Mouse (Mus musculus) gonadal fat pad, adult 2 months (tissue): ENCODE results near the gene Rhog. TPM values are rescaled to one million over a fixed set of nuclear protein-coding genes. Genes with fewer than 3 reads are reported as not detected.
"Not testable (repeated sequence)": the region's sequence is repeated elsewhere in the genome, so short reads cannot be mapped to it uniquely, and the experiment has no call there.

Source experiments
- DNase-seq: peaks from one replicate; pipeline ENCODE4 v3.0.0-alpha.2; 2012; ENCODE audit warnings: low read depth
- polyA plus RNA-seq: library from polyadenylated mRNA; depleted of rRNA; stranded (reverse); fragments of >200 nt; gene quantifications from 2 replicates; pipeline ENCODE4 v1.2.3, GENCODE M21; 2012; rRNA removed

The Rhog gene
- 47.5 and 55.5 TPM in 2 replicates for polyA plus RNA-seq

DNA sequence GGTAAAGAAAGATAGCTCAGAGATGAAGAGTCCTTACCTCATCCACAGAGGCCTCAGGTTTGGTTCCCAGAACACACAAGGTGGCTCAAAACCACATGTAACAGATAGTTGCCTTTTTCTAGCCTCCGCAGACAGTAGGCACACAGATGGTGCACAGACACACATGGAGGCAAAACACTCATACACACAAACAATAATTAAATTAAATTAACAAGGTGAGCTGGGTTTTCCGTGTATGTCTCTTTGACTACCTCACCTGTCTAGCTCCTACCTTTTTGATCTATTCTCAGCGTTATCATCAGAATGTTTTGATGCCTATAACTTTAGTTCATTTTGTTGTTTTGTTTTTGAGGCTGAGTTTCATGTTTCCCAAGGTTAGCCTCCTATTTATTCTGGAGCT, at the start of gene Rhog:
Rhog (minus strand) TSS at position 101 of the 400 bp plus-strand sequence.
- no peak for DNase-seq

DNA sequence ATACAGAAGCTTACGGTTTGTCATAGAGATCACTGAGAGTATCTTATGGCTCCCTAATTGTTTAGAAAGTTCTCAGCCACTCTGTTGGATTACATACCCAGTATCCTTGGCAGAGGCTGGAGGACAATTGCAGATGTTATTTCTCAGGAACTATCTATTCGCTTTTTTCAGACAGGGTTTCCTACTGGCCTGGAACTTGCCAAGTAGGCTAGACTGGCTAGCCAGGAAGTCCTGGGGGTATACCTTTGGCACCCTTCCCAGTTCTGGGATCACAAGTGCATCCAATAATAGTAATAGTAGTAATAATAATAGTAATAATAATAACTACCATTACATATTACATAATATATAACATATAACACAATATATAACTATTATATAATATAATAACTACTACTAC, 49.7 kb upstream of the Rhog start:
- DNase-seq: no peak

DNA sequence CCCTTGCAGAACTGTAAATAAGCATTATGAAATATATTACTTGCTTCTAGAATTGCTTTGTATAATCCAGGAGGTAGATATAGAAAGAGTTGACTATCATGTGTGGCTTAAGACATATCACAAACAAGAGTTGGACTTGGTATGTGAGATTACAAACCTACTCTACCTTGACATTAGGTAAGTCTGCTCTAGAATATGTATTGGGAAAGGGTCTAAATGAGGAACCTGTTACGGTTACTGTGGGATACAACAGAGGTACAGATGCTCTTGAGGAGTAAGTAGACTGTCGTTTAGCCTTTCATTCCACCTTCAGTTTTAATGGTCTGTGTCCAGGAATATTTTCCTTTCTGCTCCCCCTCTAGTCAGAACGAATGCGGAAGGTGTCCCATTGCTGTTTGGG, 46.6 kb upstream of the Rhog start:
- no peak for DNase-seq

DNA sequence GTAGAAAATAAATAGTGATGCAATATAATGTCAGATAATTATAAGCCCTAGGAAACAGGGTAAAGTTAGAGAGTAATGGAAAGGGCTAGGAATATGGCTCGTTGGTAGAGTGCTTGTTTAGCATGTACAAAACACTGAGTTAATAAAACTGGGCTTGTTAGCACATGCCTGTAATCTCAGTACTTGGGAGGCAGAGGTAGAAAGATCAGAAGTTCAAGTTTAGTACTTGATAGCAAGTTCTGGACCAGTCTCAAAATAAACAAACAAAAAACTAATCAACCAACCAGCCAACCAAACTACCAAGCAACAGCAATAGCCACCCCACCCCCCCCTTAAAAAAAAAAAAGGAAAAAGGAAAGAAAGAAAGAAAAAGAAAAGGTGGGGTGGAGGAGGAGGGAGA, 44.9 kb upstream of the Rhog start:
- DNase-seq: no peak

DNA sequence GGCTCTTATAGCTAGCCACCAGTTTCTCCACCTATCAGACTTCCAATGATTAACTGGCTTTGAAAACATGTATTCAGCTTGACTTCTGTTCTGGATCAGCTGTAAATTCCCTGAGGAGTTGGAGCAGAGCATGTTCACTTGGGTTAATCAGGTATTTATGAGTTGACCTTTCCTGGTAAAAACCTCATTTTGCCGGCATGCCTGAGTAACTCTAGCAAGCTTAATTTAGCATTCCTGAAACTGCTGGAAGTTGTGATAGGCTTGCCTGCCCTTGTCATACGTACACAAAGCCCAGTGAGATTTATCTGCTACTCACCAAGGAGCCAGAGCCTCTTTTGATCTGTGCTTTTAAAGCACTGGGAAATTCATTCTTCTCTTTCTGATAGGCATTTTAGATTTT, 37.4 kb upstream of the Rhog start:
- DNase-seq: no peak

DNA sequence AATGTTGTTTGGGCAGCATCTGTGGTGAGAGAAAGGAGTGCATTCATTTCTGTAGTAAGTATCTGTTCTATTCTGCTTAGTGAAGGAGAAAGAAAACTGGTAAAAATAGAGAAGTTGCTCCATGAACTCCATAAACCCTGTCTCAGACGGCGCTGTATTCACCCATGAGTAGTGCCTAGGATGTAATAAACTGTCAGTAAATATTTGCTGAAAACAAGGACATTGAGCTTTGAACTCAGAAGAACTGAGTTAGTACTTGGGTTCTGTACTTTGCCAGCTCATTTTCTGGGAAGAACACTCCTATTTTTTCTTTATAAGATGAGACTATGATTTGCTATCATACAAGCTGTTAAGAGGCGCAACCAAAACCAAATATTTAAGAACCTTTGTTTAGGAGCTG, 36.4 kb upstream of the Rhog start:
- no peak for DNase-seq

DNA sequence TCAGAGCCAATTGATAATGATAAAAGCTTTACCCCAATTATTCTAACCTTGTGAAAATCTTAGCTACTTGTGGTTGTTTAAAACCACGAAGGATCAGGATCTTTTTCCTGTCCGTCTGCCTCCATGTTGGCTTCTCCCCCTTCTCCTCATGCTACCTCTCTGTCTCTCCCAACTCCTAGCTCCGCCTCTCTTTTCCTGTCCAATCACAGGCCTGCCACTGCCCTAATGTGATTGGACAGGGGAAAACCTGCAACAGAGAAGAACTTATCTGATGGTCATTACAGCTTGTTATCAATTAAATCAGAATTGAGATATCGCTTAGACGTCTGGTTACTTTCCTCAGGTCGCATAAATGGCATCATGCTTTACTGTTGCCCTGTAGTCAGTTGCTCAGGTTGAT, 33.6 kb upstream of the Rhog start:
- DNase-seq: no peak

DNA sequence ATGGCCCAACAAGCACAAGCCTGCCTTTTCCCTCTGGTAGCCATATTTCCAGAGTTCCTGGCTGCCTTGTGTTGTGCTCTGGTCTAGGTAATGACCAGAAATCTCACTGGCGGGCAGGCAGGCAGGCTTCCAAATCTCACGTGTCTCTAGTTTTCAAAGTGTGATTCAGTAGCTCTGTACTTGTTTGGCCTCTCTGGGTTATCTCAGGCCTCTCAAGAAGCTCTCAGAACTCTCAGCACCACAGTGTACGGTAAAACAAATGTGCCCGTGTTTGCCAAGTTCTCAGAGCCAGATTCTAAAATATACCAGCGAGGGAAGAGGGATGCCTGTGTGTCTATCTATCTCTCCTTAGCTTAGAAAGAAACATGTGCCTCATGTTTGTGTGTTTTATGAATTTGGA, 26.4 kb upstream of the Rhog start:
- DNase-seq: no peak

DNA sequence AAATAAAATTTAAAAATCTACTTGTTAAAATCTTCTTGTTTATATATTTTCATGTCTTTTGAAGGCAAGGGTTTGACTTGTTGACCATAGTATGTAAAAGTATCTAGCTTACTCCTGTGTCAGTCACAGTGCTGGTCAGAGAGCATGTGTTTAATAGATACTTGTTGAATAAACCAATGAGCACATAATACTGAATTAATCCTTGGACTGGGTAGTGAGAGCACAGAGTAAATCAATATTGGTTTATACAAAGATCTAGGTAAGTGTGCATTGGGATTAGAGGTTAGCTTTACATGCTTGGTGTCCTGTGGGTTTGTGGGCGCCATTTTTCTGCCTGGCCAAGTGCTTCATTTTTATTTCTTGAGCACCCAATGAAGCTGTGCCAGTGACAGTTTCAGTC, 25.5 kb upstream of the Rhog start:
- DNase-seq: no peak

DNA sequence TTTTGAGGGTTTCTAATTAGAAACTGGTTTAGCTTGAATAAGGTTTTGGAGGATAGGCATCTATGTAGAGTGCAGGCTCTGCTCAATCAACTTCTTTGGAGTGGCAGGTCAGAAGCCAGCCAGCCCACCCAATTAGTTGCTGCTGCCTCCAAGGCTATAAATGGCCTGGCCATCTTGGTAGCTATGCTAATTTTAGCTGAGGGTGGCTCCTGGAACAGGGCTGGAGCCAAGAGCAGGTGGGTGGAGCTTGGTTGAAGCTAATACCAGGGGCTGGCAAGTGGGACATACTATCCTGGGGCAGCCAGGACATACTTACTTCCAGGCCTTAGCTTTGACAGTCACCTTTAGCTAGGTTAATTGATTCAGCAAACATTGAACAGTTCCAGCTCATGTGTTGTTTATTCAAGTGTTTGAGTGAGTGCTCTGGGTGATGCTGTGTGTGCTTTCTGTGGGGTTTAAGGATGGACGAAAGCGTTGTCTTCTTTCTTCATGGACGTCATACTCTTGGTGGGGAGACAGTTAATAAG, 16.6 kb upstream of the Rhog start:
- DNase-seq: no peak

DNA sequence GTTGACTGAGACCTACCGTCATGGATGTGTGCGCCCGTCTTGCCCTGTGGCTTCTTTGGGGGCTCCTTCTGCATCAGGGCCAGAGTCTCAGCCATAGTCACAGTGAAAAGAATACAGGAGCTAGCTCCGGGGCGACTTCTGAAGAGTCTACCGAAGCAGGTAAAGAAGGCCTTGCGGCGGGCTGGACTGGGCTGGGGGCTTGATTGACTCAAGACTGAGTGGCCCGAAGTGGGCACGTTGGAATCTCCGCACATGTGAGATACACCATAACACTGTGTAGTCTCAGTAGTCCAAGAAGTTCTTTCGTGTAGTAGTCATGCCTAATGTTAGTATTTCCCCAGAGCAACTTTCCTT, 12.5 kb upstream of the Rhog start:
- no peak for DNase-seq

DNA sequence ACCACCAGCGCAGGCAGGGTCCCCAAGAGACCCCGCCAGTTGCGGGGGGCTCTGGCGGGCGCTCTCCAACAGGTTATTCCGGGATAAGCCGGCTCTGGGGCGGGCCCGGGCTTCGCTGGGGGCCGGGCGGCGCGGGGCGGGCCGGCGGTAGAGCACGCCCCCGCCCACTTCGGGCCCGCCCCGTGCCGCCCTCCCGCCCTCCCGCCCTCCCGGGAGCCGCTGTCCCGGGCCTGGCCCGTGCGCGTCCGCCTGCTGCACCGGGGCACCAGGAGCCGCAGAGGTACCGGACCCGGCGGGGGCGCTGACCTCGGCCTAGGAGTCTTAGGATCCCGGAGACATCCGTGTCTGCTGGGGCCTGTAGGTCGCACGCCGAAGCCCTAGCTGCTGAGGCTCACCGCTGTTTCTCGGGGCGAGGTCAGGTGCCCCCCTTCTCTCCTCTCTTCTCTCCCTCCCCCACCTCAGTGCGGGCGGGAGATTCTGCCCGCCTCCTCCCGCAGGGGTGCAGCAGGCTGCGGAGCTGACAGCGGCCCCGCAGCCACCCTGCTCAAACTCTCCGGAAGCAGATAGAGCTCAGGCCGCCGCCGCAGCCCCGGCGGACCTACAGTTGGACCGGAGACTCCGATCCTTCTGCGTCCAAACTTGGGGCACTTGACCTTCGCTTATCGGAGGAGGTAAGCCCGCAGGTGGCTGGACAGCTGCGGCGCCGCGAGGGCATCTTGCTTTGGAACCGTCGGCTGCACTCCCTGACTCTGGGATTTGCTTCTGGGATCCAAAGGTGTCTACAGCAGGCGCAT, 11.9 kb upstream of the Rhog start, which contains the start of gene Stim1:
Stim1 (plus strand) TSS at position 206 of the 794 bp plus-strand sequence.
- no peak for DNase-seq

DNA sequence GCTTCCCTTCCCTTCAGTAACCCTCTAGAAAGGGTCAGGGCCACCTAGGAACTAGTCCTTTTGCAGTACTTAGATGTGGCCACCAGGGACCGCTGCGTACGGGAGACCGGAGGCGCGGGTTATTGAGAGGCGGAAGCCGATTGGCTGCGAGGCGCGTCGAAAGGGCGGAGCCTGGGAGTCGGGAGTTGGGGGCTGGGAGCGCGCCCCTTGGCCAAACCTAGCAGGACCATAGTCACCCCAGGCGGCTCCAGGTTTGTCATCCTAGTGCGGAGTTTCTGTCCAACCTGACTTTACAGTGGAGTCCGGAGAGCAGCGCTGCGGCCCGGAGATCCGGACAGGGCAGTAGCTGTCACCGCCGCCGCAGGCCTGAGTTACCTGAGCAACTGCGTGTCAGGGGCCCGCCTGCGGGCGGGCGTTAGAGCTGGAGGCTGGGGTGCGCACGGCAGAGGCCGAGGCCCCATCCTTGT, 11.3 kb upstream of the Rhog start:
- DNase-seq: no peak

DNA sequence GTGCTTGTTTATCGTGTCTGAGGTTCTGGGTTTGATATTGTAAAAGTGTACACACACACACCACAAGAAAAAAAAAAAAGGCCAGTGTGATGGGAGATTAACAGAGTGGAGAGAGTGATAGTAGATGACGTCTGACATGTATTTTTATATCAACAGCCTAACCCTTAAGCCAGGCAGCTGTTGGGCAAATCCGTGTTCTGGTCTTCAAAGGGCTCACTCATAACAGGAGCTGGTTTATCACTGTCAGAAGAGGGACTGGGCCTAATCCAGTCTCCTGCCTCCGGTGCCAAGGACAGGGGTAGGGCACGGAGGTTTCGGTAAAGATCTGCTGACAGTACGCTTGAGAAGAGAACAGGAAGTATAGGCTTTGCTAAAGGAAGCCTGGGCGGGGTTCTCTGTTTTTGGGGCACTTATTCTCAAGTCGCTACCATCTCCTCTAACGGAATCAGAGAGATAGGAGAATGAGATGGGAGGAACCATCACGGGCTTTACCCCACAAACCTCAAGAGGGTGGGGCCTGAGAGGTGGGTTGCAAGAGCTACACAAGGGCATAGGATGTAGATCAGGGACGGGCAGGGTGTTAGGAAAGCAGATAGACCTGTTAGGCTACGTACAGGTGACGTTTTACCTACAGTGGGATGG, 10.7 kb upstream of the Rhog start:
- no peak for DNase-seq

DNA sequence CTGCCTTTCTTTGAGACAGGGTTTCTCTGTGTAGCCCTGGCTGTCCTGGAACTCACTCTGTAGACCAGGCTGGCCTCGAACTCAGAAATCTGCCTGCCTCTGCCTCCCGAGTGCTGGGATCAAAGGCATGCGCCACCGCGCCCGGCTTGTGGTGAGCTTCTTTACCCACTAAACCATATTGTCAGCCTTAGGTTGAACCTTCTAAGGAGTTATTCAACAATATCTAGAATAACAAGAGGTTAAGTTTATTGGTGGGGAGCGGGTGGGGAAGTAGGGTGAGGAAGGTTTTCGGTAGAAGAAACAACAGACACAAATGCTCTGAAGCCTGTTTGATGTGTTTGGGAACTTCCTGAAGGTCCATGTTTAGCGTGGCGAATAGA, 10.2 kb upstream of the Rhog start:
- DNase-seq: not testable (repeated sequence)

DNA sequence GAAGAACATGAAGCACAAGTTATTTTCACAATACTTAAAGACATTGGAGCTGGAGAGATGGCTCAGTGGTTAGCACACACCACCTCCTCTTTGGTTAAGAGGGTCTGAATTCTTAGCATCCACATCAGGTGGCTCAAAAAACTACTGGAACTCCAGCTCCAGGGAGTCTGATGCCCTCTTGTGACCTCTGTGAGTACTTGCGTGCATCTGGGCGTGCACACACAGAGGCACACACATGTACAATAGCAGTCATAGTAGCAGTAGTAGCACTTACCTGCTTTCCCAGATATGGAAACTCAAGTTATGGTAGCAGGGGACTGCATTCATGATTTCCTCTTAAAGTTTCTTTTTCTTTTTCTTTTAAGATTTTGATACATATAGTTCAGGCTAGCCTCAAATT, 7.2 kb upstream of the Rhog start:
- no peak for DNase-seq

DNA sequence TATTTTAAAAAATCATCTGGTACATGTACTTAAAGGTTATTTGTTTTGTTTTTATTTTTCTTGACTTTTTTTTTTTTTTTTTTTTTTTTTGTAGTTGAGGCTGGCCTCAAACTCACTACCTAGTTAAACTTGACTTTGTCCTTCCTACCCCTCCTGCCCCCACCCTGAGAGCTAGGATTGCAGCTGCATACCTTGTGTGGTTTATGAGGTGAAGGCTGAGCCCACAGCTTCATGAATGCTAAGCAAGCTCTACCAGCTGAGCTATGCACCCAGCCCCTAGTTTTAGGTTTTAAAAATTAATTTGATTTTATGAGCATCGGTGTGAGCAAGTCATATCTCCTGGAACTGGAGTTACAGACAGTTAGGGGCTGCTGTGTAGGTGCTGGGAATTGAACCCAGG, 4.7 kb upstream of the Rhog start:
- DNase-seq: no peak

DNA sequence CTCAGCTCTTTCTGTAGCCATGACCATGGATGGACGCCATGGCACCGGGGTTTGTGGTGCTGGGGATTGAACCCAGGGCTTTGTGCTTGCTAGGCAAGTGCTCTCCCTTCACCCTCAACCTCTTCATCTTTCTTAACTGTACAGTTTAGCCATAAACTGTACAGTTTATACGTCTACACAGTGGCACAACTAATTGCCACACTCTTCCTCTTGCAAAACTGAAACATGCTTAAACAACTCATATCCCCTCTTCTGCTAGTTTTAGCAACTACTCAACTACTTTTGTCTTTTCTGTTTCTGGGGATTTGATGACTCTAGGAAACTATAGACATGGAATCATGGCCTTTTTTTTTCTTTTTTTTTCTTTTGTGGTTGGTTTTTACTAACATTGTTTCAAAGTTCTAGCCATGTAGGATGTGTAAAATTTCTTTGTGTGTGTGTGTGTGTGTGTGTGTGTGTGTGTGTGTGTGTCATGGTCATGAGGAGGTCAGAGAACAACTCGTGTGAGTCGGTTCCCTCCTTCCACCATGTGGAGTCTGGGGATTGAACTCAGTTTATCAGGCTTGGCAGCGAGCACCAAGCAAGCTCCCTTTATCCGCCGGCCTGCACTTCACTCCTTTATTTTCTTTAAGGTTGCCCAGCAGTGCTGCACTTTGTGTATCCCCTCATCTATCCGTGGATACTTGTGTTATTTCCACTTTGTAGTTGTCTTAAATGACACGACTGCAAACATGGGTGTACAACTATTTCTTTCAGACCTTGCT, 4.0 kb upstream of the Rhog start:
- DNase-seq: no peak

DNA sequence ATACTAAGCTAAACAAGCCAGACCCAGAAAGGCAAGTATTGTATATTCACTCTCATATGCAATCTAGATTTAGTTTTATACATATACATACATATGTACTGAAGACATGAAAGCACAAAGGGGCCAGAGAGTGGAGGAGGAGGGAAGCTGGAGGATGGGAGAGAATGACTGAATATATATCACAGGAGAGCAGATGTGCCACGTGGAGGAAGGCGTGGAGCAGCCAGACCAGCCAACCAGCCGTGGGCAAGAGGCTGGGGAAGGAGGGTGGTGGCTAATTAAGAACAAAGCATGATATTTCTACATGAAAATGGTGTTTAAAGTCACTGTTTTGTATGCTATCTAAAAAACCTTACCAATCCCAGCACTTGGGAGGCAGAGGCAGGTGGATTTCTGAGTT, 2.9 kb upstream of the Rhog start:
- DNase-seq: no peak

DNA sequence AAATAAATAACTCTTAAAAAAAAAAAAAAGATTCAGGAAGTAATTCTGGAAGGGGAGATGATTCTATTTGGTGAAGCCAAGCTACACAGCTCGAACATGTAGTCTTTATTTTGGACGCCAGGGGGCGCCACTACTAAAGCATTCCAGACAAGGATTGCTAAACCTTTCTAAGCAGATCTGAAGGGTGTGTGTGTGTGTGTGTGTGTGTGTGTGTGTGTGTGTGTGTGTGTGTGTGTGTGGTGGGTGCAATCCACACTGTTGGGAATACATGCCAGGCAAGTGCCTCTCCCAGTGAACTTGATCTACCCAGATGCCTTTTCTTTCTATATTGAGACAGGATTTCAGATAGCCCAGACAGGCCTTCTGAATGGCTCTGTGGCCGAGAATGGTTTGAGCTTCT, 2.3 kb upstream of the Rhog start:
- DNase-seq: no peak

DNA sequence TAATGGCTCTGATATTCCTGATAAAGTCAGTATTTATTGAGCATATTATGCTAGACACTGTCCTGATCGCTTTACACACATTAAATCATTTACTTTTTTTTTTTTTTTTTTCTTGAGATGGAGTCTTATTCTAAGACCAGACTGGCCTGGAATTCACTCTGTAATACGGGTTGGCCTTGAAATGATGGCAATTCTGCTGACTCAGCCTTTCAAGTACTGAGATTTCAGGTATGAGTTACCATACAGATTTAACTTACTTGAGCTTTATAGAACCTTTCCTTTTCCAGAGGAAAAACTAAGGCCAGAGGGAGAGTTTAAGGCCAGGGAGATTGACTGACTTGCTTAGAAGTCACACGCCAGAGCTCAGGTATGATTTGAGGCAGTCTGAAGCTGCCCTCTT, 782 bp upstream of the Rhog start:
- DNase-seq: no peak

DNA sequence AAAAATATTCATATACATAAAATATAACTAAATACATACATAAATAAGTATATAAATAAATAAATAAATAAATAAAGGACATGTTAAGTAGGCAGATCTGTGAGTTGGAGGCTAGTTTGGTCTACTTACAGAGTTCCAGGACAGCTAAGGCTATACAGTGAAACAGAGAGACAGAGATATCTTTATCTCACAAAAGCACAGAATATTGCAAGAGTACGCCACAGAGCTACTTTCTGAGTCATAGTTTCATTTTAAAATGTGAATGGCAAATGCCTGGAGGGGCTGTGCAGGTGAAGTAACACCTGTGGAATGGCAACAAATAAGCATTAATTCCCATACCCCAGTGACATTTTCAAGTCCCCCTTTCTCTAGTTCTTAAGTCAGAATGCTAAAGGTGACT, 2.2 kb downstream of the Rhog start:
- DNase-seq: no peak
